Mouse (Mus musculus): ENCODE measurements around the gene Cldn15. TPM values are rescaled to one million over a fixed set of nuclear protein-coding genes. Genes with fewer than 3 reads are reported as not detected.
A peak's percentile ranks its signal among the peaks of the same experiment; 100 is the strongest.
"Not testable (repeated sequence)": the region's sequence is repeated elsewhere in the genome, so short reads cannot be mapped to it uniquely, and the experiment has no call there.

Cldn15 gene
- total RNA-seq, 1 experiment from 2014 or later = 3.0 TPM

GRCm38 (mm10) chr5:136945084-136945483 is 21.3 kb upstream of the Cldn15 start:
- no peak for ATAC-seq (ENCODE audit: extremely low read depth, insufficient number of reproducible peaks, low FRiP score, poor library complexity, severe bottlenecking)

GRCm38 (mm10) chr5:136947874-136948273 is 18.5 kb upstream of the Cldn15 start:
- ATAC-seq (ENCODE audit: extremely low read depth, insufficient number of reproducible peaks, low FRiP score, poor library complexity, severe bottlenecking) = no peak

- ATAC-seq (ENCODE audit: extremely low read depth, insufficient number of reproducible peaks, low FRiP score, poor library complexity, severe bottlenecking) = not testable (repeated sequence)
Measured at GRCm38 (mm10) chr5:136949551-136950336, 16.7 kb upstream of the Cldn15 start.

- no peak for ATAC-seq (ENCODE audit: extremely low read depth, insufficient number of reproducible peaks, low FRiP score, poor library complexity, severe bottlenecking)
Measured at GRCm38 (mm10) chr5:136950521-136950920, 15.9 kb upstream of the Cldn15 start.

GRCm38 (mm10) chr5:136952153-136952552 is 14.3 kb upstream of the Cldn15 start:
- no peak for ATAC-seq (ENCODE audit: extremely low read depth, insufficient number of reproducible peaks, low FRiP score, poor library complexity, severe bottlenecking)

GRCm38 (mm10) chr5:136953015-136953414 is 13.4 kb upstream of the Cldn15 start, which contains the start of gene Fis1:
TSS of gene Fis1 (plus strand) at chr5:136953275.
- peak; percentile 74 for ATAC-seq (ENCODE audit: extremely low read depth, insufficient number of reproducible peaks, low FRiP score, poor library complexity, severe bottlenecking)

- peak; percentile 49; the same call in 1 of the 2 replicates for ATAC-seq (ENCODE audit: extremely low read depth, insufficient number of reproducible peaks, low FRiP score, poor library complexity, severe bottlenecking)
Measured at GRCm38 (mm10) chr5:136953440-136953951, 12.9 kb upstream of the Cldn15 start.

- no peak for ATAC-seq (ENCODE audit: extremely low read depth, insufficient number of reproducible peaks, low FRiP score, poor library complexity, severe bottlenecking)
Measured at GRCm38 (mm10) chr5:136955622-136956021, 10.8 kb upstream of the Cldn15 start.

GRCm38 (mm10) chr5:136957250-136957649 is 9.2 kb upstream of the Cldn15 start:
- no peak for ATAC-seq (ENCODE audit: extremely low read depth, insufficient number of reproducible peaks, low FRiP score, poor library complexity, severe bottlenecking)

- ATAC-seq (ENCODE audit: extremely low read depth, insufficient number of reproducible peaks, low FRiP score, poor library complexity, severe bottlenecking) = no peak
Measured at GRCm38 (mm10) chr5:136958991-136959605, 7.3 kb upstream of the Cldn15 start.

GRCm38 (mm10) chr5:136960053-136960452 is 6.4 kb upstream of the Cldn15 start:
- no peak for ATAC-seq (ENCODE audit: extremely low read depth, insufficient number of reproducible peaks, low FRiP score, poor library complexity, severe bottlenecking)

GRCm38 (mm10) chr5:136961334-136961982 is 5.0 kb upstream of the Cldn15 start:
- no peak for ATAC-seq (ENCODE audit: extremely low read depth, insufficient number of reproducible peaks, low FRiP score, poor library complexity, severe bottlenecking)

- ATAC-seq (ENCODE audit: extremely low read depth, insufficient number of reproducible peaks, low FRiP score, poor library complexity, severe bottlenecking) = peak; percentile 82
Measured at GRCm38 (mm10) chr5:136961983-136962461, 4.4 kb upstream of the Cldn15 start.

- peak; percentile 82 for ATAC-seq (ENCODE audit: extremely low read depth, insufficient number of reproducible peaks, low FRiP score, poor library complexity, severe bottlenecking)
Measured at GRCm38 (mm10) chr5:136962501-136962900, 3.9 kb upstream of the Cldn15 start.

GRCm38 (mm10) chr5:136962966-136963540 is 3.4 kb upstream of the Cldn15 start:
- ATAC-seq (ENCODE audit: extremely low read depth, insufficient number of reproducible peaks, low FRiP score, poor library complexity, severe bottlenecking) = no peak

- no peak for ATAC-seq (ENCODE audit: extremely low read depth, insufficient number of reproducible peaks, low FRiP score, poor library complexity, severe bottlenecking)
Measured at GRCm38 (mm10) chr5:136965210-136965609, 1.2 kb upstream of the Cldn15 start.

GRCm38 (mm10) chr5:136965686-136966085 is 730 bp upstream of the Cldn15 start:
- ATAC-seq (ENCODE audit: extremely low read depth, insufficient number of reproducible peaks, low FRiP score, poor library complexity, severe bottlenecking) = no peak

GRCm38 (mm10) chr5:136966861-136967455 is 542 bp downstream of the Cldn15 start:
- ATAC-seq (ENCODE audit: extremely low read depth, insufficient number of reproducible peaks, low FRiP score, poor library complexity, severe bottlenecking) = no peak

- no peak for ATAC-seq (ENCODE audit: extremely low read depth, insufficient number of reproducible peaks, low FRiP score, poor library complexity, severe bottlenecking)
Measured at GRCm38 (mm10) chr5:136967592-136967991, 1.2 kb downstream of the Cldn15 start.

Data from neutrophil, adult 5-6 weeks (primary cell).